Mouse (Mus musculus) hindbrain, embryonic 14.5 days (tissue): ENCODE results near the gene Nr2c2. TPM values are rescaled to one million over a fixed set of nuclear protein-coding genes. Genes with fewer than 3 reads are reported as not detected.
"Not testable (repeated sequence)": the region's sequence is repeated elsewhere in the genome, so short reads cannot be mapped to it uniquely, and the experiment has no call there.

Experiments
- ATAC-seq: fragments of 200-750 bp; cut with Nextera tagmentation; 2 replicates; pipeline ENCODE4 v1.8.0; 2017; ENCODE audit warnings: moderate number of reproducible peaks, mild to moderate bottlenecking, moderate TSS enrichment, moderate library complexity; ENCODE audit not compliant: low FRiP score
- DNase-seq: peaks from one replicate; pipeline ENCODE4 v3.0.0-alpha.2; 2015; ENCODE audit warnings: low spot score
- H3K27ac ChIP-seq: fragments of 300-500 bp; sonication (generic); 2 replicates; pipeline ENCODE4 v1.5.1; 2014; ENCODE audit warnings: mild to moderate bottlenecking, moderate library complexity
- H3K27me3 ChIP-seq: fragments of 300-500 bp; sonication (generic); 2 replicates; pipeline ENCODE4 v1.6.1; 2014; ENCODE audit warnings: mild to moderate bottlenecking, low read length, mixed read lengths; ENCODE audit not compliant: control insufficient read depth, insufficient read depth
- H3K36me3 ChIP-seq: fragments of 300-500 bp; sonication (generic); replicated peaks from 2 replicates; pipeline ENCODE4 v1.6.1; 2014; ENCODE audit not compliant: control insufficient read depth, insufficient read depth
- H3K4me1 ChIP-seq: fragments of 300-500 bp; sonication (generic); replicated peaks from 2 replicates; pipeline ENCODE4 v1.6.1; 2014; ENCODE audit warnings: antibody characterized with exemption, low read length, mixed read lengths; ENCODE audit not compliant: control insufficient read depth, insufficient read depth
- H3K4me2 ChIP-seq: fragments of 300-500 bp; sonication (generic); replicated peaks from 2 replicates; pipeline ENCODE4 v1.6.1; 2014; ENCODE audit warnings: mild to moderate bottlenecking, moderate library complexity
- H3K4me3 ChIP-seq: fragments of 300-500 bp; sonication (generic); replicated peaks from 2 replicates; pipeline ENCODE4 v1.5.1; 2014; ENCODE audit warnings: mild to moderate bottlenecking, low read length
- H3K9ac ChIP-seq: fragments of 300-500 bp; sonication (generic); 2 replicates; pipeline ENCODE4 v1.6.1; 2014
- H3K9me3 ChIP-seq: fragments of 300-500 bp; sonication (generic); 2 replicates; pipeline ENCODE4 v1.6.1; 2016; ENCODE audit warnings: low read length; ENCODE audit not compliant: control insufficient read depth
- WGBS: fragments of 180-500 bp; shearing (Covaris S2); extraction: QIAGEN DNeasy Blood & Tissue Kit; methylation state at CpG from one replicate; pipeline ENCODE4 v1.1.7; 2014; 5-methylcytosine and 5-hydroxymethylcytosine counted together
- polyA plus RNA-seq: library from polyadenylated mRNA; unstranded; fragments of >200 nt; fragmentation: Nextera tagmentation; extraction: Ambion mirVana; gene quantifications from 2 replicates; pipeline ENCODE4 v1.2.1, GENCODE M21; 2014

Gene Nr2c2
- polyA plus RNA-seq, 1 experiment from 2014 or later: 34.9 TPM

GRCm38 (mm10) chr6:92071121-92071839, 19.9 kb upstream of the Nr2c2 start:
- H3K9me3 ChIP-seq: no peaks in the 10 kb centered on the region
- H3K4me3 ChIP-seq: no peak overlapping the region
- H3K36me3 ChIP-seq: no peaks in the 10 kb centered on the region; the same call in 1 of the 2 replicates
- H3K27ac ChIP-seq: no peak overlapping the region
- H3K4me2 ChIP-seq: no peak overlapping the region
- 55% methylated on average over 15 of the region's 15 CpGs for WGBS
- no peak for DNase-seq
- H3K4me1 ChIP-seq: no peaks in the 10 kb centered on the region
- H3K9ac ChIP-seq: no peak overlapping the region
- no peaks in the 10 kb centered on the region for H3K27me3 ChIP-seq
- ATAC-seq: no peak

- WGBS: 92% methylated on average over 2 of the region's 2 CpGs
- ATAC-seq (no peak), DNase-seq (no peak)
- Histone ChIP-seq H3K9me3 (no peaks in the 10 kb centered on the region), H3K4me2 (no peak overlapping the region), H3K27me3 (no peaks in the 10 kb centered on the region), H3K4me3 (no peak overlapping the region), H3K27ac (no peak overlapping the region), H3K36me3 (no peaks in the 10 kb centered on the region), H3K9ac (no peak overlapping the region), H3K4me1 (no peaks in the 10 kb centered on the region)
Measured at GRCm38 (mm10) chr6:92080730-92081129, 10.5 kb upstream of the Nr2c2 start.

GRCm38 (mm10) chr6:92082756-92083155, 8.4 kb upstream of the Nr2c2 start:
- Histone ChIP-seq H3K9me3 (no peaks in the 10 kb centered on the region), H3K9ac (no peak overlapping the region), H3K36me3 (no peaks in the 10 kb centered on the region), H3K27ac (no peak overlapping the region), H3K27me3 (no peaks in the 10 kb centered on the region), H3K4me1 (no peaks in the 10 kb centered on the region), H3K4me2 (no peak overlapping the region), H3K4me3 (no peak overlapping the region)
- ATAC-seq (no peak), DNase-seq (no peak)
- 83% methylated on average over 4 of the region's 4 CpGs for WGBS

- Histone ChIP-seq H3K4me3 (no peak overlapping the region), H3K27me3 (no peaks in the 10 kb centered on the region), H3K9me3 (no peaks in the 10 kb centered on the region), H3K9ac (no peak overlapping the region), H3K36me3 (no peaks in the 10 kb centered on the region), H3K4me1 (peaks cover under 1% of the 10 kb centered on the region; the same call in 1 of the 2 replicates), H3K27ac (no peak overlapping the region), H3K4me2 (no peak overlapping the region)
- no peak for ATAC-seq
- no peak for DNase-seq
- 82% methylated on average over 3 of the region's 3 CpGs for WGBS
Measured at GRCm38 (mm10) chr6:92084932-92085331, 6.3 kb upstream of the Nr2c2 start.

- not testable (repeated sequence) for ATAC-seq, H3K9me3 ChIP-seq, H3K27ac ChIP-seq, H3K27me3 ChIP-seq, H3K36me3 ChIP-seq, H3K4me2 ChIP-seq, H3K9ac ChIP-seq, H3K4me3 ChIP-seq, DNase-seq
- peaks cover 21% of the 10 kb centered on the region for H3K4me1 ChIP-seq
- 86% methylated on average over 7 of the region's 7 CpGs for WGBS
Measured at GRCm38 (mm10) chr6:92089141-92089540, 2.0 kb upstream of the Nr2c2 start.

GRCm38 (mm10) chr6:92089982-92090381, 1.2 kb upstream of the Nr2c2 start:
- Histone ChIP-seq H3K4me3 (peak overlapping the region; percentile 94), H3K4me1 (peaks cover 27% of the 10 kb centered on the region), H3K36me3 (no peaks in the 10 kb centered on the region), H3K9me3 (no peaks in the 10 kb centered on the region), H3K27ac (no peak overlapping the region), H3K9ac (peak overlapping the region; percentile 98), H3K4me2 (peak overlapping the region; percentile 71), H3K27me3 (no peaks in the 10 kb centered on the region)
- DNase-seq: no peak
- ATAC-seq: no peak
- WGBS: 94% methylated on average over 4 of the region's 4 CpGs

- Histone ChIP-seq H3K36me3 (no peaks in the 10 kb centered on the region), H3K9me3 (no peaks in the 10 kb centered on the region), H3K4me2 (peak overlapping the region; percentile 71), H3K27ac (peak overlapping the region; percentile 98), H3K4me3 (peak overlapping the region; percentile 94), H3K4me1 (peaks cover 30% of the 10 kb centered on the region), H3K27me3 (no peaks in the 10 kb centered on the region), H3K9ac (peak overlapping the region; percentile 98)
- DNase-seq (no peak), ATAC-seq (0 out of 2 replicates have a peak, but pooled peaks have one; percentile 4)
- WGBS: 4% methylated on average over 4 of the region's 4 CpGs
Measured at GRCm38 (mm10) chr6:92090497-92090896, 693 bp upstream of the Nr2c2 start.

GRCm38 (mm10) chr6:92091767-92092489, 738 bp downstream of the Nr2c2 start:
- DNase-seq: peak; percentile 96
- Histone ChIP-seq H3K36me3 (no peaks in the 10 kb centered on the region), H3K4me2 (peak overlapping the region; percentile 71), H3K9me3 (no peaks in the 10 kb centered on the region), H3K4me1 (peaks cover 30% of the 10 kb centered on the region), H3K4me3 (peak overlapping the region; percentile 94), H3K27me3 (no peaks in the 10 kb centered on the region), H3K9ac (peak overlapping the region; percentile 98), H3K27ac (peak overlapping the region; percentile 98)
- under 1% methylated on average over 54 of the region's 81 CpGs for WGBS
- peak; percentile 98 for ATAC-seq

GRCm38 (mm10) chr6:92092737-92093136, 1.5 kb downstream of the Nr2c2 start:
- Histone ChIP-seq H3K9ac (peak overlapping the region; percentile 98), H3K27ac (peak overlapping the region; percentile 98), H3K4me3 (peak overlapping the region; percentile 94), H3K36me3 (no peaks in the 10 kb centered on the region), H3K4me1 (peaks cover 30% of the 10 kb centered on the region), H3K9me3 (no peaks in the 10 kb centered on the region), H3K27me3 (no peaks in the 10 kb centered on the region), H3K4me2 (peak overlapping the region; percentile 71)
- DNase-seq: no peak
- WGBS: 17% methylated on average over 3 of the region's 3 CpGs
- ATAC-seq: no peak
